Mouse (Mus musculus) testis, postnatal 10 days (tissue): Measurements from ENCODE around the gene Cldn14.

ENCODE experiments used
- DNase-seq: peaks from one replicate; pipeline ENCODE4 v3.0.0; 2021; ENCODE audit warnings: low spot score

Cldn14 gene

DNA sequence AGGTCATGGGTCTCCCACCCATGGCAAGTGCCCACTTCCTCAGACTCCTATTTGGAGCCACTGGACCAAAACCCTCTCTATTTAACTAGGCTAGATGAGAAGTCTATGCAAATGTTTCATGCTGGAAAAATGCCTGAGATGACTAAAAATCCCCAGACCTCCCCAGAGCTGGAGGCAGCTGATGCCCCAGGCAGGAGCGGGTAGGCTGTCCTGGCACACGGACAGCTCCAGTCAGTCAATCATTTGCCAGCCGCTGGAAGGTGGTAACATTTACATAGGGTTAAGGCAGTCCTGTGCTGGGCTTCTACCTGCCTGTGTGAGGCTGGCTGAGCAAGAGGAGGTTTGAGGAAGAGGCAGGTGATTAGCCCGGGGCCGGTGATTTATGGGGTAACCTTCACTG is 96.5 kb downstream of the Cldn14 start:
- no peak for DNase-seq

DNA sequence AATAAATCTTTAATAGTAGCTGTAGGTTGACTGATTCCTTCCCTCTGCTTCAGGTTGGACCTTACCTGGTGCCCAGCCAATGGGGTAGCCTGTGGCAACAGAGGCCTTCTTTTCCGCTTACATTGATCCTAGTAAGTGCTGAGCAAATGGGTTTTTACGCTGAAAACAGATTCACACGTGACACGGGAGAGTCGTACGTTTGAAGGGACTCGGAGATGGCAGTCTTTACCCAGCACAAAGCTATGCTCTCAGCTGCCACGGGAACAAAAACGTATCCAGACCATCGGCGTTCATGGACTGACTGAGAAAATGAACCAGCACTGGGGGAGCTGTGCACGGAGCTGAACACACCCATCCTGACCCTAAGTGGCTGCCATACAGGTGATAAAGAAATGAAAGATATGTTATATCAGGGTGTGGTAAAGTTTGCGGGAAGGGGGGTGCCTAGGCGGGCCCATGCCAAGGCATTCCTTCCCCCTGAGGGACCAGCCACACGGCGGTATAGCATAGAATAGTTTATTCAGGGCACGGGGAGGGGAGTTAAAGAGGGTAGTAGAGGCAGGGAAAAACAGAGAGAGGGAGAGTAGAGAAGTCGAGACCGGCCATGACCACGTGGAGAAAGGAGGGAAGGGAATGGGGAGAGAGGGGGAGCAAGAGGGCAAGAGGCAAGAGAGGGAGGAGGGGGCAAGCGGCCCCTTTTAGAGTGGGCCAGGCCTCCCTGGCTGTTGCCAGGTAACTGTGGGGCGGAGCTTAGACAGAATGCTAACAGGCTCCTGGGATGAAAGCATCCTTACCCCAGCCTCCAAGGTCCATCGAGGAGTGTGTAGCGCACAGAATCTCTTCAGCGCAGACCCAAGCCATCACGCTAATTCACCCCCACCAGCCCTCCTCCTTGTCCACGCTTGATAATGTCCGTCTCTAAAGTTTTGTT is 97.6 kb downstream of the Cldn14 start:
- no peak for DNase-seq

DNA sequence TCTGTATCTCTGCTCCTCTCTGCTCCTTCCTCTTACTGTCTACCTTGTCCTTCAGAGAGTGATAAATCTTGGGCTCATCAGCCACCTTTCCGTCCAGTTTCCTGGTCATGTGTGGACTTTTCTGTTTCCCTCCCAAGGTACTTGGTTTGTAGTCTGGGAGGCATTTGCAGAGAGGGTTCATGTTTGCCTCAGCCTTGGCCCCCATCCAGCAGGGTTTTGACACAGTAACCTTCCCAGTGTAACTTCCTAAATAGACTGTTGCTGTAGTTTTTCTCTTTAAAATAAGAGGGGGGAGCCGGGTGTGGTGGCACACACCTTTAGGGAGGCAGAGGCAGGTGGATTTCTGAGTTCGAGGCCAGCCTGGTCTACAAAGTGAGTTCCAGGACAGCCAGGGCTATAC is 98.7 kb downstream of the Cldn14 start:
- DNase-seq, result no peak

DNA sequence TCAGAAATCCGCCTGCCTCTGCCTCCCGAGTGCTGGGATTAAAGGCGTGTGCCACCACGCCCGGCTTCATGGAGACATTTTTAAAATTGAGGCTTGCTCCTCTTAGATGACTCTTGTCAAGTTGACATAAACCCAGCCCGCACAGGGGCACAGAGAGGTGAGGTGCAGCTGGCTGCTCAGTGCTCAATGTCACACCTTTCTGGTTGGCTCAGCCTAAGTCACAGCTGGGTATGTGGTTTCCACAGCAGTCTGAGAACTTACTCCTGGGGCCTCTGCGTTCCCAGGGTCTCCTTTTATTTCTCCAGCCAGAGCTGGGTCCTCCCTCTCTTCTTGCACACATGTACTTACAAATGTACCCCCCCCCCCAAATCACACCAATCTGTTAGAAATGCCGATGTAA is 100.4 kb downstream of the Cldn14 start:
- DNase-seq, result no peak

DNA sequence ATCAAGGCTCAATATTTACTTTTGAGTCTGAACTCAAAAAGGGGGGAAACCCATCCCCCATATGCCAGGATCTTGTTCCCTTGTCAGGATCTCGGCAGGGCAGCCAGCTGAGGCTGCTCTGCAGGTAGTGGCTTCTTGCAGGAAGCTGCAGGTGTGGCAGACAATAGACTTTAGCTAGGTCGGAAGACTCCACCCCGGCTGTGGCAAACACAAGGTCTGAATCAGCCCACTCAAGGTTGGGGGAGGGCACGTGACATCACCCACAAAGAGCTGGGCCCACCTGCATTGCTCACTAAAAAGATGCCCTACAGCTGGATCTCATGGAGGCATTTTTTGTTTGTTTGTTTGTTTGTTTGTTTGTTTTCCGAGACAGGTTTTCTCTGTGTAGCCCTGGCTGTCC is 100.9 kb downstream of the Cldn14 start:
- DNase-seq, result no peak

DNA sequence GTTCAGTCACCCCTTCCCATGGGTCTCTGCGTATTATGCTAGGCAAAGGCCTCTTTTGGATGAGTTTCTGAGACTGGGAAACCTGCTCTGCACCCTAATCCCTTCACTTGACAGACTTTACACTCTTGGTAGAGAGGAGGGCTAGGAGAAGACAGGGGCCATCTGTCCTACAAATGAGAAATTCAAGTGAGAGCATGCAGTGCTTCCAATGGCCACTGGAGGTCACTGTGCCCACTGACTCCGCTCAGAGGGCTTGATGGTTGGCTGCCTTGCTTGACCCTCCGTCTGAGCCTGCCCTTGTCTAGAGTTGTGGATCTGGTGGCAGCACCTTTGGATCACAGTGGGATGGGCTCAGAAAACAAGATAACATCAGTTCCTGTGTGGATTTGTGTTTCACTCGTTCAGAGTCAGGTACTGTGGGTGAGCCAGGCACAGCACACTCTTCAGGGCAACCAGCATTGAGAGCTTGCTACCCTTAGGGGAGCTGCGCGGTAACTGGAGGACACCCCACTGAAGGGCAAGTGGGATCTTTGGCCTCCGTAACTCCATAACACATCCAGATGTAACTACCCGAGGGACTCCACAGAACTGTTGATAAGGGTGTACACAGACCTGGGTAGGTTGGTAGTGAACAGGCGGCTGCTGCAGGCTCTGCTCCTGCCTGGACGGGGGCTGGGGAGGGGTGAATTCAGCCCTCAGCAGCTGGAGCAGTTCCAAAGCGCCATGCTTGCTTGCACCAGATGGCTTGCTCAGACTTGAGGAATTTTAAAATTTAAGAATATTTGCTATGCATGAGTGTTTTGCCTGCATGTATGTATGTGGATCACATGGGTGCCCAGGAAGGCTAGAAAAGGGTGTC is 102.3 kb downstream of the Cldn14 start:
- DNase-seq, result peak; percentile 80

DNA sequence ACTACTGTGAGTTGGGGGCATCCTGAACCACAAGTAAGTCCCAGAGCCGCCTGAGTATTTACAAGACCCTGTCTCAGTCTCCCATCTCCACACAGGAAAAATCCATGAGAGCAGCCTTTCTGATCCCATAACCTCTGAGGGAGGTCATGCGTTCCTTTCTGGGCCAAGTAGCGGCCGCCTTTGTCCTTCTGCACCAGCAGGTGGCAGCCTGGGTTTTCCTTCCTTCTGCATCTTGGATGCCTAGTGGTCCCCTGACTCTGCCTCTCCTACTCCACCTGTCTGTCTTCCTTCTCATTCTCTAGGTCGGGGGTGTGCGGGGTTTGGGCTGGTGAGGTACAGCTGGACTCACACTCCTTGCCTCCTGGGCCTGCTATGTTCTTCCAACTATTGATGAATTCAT is 105.6 kb downstream of the Cldn14 start:
- DNase-seq, result no peak

DNA sequence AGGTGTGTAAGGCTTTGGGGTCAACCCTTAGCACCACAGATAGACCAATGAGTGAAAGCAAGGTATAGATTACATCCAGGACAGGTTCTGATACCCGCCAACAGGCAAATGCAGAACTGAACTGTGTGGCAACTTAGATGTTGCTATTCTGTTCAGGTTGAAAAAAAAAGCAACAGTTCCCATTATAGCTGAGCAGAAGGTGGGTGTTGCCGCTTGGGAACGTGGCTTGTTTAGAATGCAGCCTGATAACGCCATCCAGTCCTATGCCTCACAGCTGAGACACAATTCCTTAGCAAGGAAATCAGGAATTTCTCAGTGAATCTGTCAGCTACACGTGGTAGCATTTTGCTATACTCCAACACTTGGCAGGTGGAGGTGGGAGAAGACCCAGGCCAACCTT is 115.4 kb downstream of the Cldn14 start:
- DNase-seq, result no peak

DNA sequence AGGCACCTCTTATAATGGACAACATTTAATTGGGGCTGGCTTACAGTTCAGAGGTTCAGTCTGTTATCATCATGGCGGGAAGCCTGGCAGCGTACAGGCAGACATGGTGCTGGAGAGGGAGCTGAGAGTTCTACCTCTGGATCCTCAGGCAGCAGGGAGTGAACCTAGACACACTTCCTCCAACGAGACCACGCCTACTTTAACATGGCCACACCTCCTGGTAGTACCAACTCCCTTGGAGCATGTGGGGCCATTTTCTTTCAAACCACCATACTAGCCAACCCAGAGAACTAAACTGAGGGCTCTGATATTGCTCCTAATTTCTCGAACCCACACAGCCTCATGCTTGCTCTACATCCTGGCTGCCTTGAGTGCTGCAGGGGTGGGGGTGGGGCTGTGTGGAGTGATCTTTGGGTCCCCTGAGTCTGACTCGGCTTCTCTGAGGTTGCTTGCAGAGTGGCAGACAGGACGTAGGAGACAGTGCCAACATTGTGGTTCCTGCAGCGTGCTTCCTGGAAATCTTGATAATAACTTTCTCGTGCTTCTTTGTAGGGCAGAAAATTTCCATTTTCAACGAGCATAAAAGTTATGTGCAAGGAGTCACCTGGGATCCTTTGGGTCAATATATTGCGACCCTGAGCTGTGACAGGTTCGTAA is 117.6 kb downstream of the Cldn14 start:
- no peak for DNase-seq

DNA sequence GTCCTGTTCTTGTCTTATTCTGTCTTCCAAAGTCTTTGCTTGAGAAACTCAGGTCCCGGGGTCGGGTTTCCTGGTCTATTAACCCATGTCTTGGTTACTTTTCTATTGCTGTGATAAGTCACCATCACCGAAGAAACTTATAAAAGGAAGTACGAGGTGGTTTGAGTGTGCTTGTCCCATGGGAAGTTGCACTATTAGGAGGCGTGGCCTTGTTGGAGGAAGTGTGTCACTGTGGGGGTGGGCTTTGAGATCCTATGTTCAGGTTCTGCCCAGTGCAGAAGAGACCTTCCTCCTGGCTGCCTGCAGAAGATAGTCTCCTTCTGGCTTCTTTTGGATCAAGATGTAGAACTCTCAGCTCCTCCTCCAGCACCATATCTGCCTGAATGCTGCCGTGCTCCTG is 120.2 kb downstream of the Cldn14 start:
- no peak for DNase-seq

DNA sequence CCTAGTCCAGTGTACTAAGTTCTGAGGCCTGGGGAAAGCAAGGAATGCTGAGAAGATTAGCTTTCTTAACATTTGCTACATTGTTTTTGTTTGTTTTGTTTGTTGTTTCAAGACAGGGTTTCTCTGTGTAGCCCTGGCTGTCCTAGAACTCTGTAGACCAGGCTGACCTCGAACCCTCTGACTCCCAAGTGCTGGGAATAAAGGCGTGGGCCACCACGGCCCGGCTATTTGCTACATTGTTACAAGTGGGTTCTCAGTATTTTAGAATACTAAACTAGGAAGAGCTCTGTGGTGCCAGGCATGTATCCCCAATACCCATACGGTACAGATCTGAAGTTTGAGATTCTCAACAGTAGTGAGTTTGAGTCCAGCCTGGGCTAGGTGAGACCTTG is 123.9 kb downstream of the Cldn14 start:
- DNase-seq, result no peak

DNA sequence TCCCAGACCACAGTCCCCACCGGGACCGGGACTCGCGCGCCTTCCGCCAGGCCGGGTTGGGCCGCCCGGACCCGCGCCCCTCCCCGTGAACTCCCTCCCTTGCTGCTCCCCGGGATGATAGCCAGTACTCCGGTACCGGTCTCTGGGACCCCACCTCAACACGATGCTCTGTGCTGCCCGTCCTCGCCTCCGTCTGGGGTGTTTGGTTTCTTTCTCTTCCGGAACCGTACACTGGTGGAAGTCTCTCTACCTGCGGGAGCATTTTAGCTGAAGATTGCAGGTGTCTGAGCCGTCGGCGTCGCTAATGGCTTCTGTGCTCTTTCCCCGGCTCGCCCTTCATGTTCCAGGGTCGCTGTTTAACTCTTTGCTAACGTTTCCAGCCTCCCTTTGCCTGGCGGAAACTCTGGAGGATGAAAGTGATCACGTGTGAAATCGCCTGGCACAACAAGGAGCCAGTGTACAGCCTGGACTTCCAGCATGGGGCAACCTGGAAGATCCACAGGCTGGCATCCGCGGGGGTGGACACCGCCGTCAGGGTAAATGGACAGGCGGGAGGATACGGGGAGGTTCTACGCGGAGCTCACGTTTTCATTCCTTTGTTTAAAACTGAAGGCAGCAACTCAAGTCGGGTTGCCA is 124.4 kb downstream of the Cldn14 start:
- DNase-seq, result peak; percentile 54

DNA sequence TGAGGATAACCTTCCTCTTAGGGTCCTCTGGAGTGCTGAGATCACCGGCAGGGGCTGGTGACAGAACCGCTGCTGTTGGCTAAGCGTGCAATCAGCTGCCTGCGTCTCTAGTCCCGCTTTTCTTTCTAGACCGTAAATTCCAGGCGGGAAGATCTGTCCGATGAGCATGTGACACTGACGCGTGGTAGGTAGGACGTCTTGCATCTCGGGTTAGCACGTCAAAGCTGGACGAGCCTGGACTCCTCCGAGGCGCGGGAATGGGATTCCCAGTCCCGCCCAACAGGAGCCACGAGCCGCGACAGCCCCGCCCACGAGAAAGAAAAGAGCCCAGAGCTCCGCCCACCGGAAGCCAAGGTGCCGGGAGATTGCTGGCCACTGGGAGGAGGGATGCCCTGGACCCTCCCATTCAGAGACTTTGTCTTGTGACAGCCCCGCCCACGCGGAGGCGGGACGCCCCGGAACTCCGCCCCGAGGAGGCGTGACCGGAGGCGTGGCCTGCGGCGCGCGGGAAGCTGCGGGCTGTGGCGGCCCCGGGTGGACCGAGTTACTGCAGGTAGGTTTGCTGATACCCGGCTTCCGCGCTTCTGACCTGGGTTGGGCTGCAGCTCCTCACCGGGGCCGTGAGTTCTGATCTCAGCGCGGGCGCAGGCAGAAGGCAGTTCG is 125.1 kb downstream of the Cldn14 start, which contains the start of gene Chaf1b:
Gene Chaf1b (plus strand): TSS at position 479 of the 663 bp plus-strand sequence.
- DNase-seq, result peak; percentile 99

DNA sequence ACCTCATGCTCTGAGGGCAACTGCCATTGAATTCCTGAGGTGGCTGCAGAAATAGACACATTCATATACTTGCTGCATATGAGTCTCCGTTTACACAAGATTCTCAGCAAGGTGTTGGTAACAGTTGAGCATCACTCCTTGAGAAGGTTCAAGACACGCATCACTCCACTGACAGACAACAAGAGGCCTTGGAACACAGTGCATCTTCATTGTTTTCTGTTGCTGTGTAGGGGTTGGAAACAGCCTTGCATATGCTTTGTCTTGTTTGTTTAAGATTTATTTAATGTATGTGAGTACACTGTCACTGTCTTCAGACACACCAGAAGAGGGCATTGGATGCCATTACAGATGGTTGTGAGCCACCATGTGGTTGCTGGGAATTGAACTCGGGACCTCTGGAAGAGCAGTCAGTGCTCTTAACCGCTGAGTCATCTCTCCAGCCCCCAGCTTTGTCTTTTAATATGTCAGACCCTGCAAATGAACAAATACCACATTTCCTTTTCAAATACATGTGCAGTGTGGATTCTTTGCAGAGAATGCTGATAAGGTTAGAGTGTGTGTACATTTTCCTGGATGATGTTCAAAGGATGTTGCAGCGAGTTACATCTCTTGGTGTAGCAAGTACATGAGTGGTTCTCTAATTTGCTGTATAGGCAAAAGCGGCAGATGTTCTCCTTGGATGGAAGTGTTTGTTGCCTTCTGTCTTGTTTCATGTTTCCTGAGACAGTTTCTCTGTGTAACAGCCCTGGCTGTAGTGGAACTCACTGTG is 130.8 kb downstream of the Cldn14 start:
- no peak for DNase-seq

DNA sequence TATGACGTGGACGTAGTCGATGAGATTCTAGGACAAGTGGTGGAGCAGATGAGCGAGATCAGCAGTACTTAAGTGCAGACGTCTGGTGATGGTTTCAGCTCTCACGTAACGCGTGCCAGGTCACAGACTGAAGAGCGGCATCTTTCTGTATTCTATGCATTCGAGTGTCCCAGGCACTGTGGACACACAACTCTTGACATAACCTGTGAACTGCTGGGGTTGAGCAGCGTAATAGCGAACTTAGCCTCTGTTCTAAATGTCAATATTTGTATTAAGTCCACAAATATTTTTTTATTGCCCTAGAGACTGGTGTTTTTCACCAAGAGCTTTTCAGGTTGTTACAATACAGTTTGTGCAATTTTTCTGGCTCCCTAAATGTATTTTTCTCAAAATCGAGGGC is 133.8 kb downstream of the Cldn14 start:
- DNase-seq, result no peak
